Mouse (Mus musculus): ENCODE measurements around the gene Nkd2. TPM values are rescaled to one million over a fixed set of nuclear protein-coding genes. Genes with fewer than 3 reads are reported as not detected.
A peak's percentile ranks its signal among the peaks of the same experiment; 100 is the strongest.

Nkd2 gene
- 1 to 10 TPM in 3 of 4 experiments, under 1 TPM in 1; 0.97 to 1.7 (median 1.4) TPM for total RNA-seq (2022)

DNA sequence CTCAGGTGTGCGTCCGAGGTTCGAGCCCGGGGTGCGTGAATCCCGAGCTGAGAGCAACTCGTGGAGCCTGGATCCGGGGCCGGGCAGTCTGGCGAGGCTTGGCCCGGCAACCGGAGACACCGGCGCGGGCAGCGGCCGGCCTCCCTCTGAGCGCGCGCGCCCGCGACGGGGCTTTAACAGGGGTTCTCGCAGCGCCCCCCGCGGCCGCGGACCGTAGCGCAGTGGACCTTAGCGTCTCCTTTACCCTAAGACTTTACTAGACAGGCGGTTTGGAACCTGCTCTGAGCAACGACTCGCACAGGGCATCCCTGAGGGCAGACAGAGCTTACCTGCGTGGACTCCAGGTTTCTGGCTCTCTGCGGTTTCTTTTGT lies at the start of gene Nkd2:
Gene Nkd2 (minus strand): TSS at position 167 of the 372 bp plus-strand sequence.
- DNase-seq (ENCODE audit: low spot score in 2 of 2): peak; percentile 71 to 75

DNA sequence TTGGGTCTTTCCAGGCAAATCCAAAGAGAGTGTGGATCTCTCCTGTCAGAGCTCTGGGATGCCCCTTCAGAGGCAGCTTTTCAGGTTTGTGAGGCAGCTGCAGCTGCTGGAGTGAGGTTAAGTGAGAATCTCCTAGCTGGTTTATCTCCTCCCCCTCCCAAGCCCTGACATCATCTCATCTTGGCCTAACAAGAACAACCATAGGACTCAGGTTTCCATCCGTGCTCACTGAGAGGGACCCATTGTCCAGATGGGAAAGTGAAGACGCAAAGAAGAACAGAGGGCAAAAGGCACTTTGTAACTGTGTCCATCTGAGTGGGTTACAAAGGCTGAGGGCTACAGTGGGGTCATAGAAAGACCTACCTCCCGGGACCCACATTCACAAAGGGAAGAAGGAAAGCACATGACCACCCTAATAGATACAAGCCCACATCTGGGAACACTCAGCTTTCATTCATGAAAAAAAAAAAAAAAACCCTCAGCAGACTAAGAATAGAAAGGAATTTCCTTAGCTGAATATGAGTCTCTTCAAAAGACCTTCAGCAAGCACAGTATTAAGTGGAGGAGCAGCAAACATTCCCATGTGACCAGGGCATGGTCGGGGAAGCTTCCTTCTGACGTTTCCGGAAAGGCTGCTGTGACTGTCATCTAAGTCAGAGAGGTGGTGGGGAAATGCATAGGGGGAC lies 45.2 kb upstream of the Nkd2 start:
- no peak for DNase-seq (ENCODE audit: low spot score in 2 of 2)

DNA sequence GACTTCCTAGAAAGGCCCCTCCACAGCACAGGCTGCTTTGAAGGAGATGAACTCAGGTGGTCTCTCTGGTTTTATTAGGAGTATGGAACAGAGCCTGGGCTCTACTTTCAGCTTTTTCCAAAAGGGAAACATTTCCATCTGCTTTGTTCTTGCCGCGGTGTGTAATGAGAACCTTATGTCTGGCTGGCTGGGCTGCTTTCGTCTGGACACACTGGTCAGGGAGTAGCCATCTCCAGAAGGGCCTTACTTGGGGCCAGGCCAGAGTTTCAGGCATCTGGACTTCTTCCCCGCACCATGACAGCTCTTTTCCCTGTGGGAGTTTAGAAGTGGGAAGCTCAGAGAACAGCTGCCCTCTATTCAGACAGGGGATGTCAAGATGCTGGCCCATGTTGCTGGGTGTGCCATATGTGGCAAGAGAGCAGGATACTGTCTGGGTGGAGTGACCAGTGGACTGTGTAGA lies 40.0 kb upstream of the Nkd2 start:
- peak; percentile 59 to 75 for DNase-seq (ENCODE audit: low spot score in 2 of 2)

DNA sequence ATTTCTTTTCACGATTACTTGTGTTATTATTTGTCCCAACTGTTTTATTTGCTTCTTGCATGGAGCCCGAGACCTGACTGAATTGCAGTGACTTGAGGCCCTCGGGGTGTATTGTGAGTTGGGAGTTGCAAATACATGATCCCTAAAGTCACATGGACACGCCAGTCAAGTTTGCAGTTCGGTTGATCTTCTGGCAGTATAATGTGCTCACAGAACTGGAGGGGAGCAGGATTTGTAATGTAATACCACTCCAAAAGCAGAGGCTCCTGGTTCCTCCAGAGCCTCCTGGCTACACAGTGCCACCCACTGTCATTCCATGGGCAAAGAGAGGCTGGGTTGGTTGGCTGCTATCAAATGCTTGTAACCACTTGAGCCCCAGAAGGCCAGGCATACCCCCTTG lies 39.2 kb upstream of the Nkd2 start:
- no peak for DNase-seq (ENCODE audit: low spot score in 2 of 2)

DNA sequence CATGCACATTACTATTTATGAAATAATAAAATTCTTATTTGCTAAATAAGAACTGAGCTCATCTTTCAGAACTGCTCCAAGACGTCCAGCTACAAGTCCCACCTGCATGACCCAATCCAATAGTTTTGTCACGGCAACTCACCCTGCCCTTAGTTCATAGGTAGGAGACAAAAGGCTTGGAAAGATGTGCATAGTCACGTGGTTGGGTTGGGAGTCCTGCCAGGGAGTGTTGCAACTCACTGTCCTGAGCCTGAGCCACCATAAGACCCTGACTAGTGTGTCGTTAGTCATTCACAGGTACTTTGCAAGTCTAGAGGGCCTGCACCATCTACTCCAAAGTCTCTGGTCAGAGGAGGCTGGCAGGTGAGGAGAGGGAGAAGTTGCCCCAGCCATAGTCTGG lies 38.6 kb upstream of the Nkd2 start:
- peak in 1 of 2 experiments; percentile 20 for DNase-seq (ENCODE audit: low spot score in 2 of 2)

DNA sequence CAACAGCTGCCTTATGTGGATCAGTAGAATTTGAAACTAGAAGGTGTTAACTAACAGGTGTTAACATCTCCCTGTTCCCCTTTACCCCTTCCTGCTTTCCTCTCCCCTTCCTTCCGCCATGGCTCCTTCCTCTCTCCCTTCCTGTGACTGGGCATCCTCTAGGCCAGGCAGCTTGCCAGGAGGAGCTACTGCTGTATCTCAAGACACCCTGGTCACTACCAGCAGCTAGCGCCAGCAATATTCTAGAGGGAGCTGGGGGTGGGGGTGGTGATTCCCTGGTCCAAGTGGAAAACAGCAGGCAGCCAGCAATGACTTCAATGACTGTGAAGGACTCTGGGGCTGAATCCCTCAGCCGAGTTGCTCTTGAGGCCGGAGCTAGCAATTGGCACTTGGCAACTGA lies 38.2 kb upstream of the Nkd2 start:
- peak in 1 of 2 experiments; percentile 7 for DNase-seq (ENCODE audit: low spot score in 2 of 2)

DNA sequence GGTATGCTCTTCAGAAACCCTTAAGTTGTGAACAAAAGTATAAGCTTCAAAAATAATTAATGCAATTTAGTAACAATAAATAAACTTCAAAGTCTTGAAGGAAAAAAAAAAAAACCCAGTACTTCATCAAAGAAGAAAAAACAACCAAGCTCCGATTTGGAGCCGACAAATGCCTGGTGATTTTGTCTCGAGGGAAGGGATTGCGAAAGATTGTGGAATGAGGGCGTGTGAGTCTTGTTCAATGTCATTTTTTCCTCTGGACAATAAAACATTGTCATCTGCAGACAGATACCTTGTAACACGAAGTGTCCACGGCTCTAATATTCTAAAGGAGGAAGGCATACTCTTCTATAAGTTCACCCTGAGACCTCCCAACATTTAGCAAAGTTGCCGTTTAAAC lies 33.9 kb upstream of the Nkd2 start:
- no peak for DNase-seq (ENCODE audit: low spot score in 2 of 2)

DNA sequence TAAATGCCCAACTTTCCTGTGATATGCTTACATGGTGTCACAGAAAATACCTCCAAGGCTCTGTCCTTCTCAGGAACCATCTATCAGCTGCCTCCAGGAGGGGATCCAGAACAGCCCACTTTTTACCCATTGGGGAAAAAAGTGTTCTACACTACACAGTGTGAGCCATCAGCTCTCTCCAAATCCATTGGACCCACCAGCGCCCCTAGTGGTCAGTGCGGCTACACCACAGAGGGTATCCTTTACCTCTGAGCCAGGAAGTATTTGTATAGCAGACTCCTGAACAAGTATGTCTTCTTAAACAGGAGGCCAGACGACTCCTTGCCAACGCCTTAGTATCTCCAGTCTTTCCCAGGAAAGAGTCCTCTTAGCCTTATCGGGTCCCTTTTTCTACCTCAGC lies 32.4 kb upstream of the Nkd2 start:
- peak in 1 of 2 experiments; percentile 11 for DNase-seq (ENCODE audit: low spot score in 2 of 2)

DNA sequence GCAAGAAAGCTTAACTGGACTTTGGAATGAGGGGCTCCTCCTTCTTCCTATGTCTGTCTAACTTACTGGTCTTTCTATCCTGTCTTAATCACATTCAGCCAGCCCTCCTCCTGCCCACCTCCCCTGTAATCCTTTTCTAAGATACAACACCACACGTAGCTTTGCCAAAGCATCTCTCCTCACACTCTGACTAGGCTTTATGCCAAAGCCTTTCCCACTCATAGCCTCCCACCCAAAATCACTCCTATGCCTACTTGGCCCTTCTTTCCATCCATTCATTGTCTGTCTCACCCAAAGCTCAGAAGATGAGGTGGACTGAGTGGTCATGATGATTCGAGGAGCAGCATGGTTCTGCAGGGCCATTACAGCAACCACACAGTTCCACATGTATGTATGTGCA lies 24.7 kb upstream of the Nkd2 start:
- DNase-seq (ENCODE audit: low spot score in 2 of 2): no peak

DNA sequence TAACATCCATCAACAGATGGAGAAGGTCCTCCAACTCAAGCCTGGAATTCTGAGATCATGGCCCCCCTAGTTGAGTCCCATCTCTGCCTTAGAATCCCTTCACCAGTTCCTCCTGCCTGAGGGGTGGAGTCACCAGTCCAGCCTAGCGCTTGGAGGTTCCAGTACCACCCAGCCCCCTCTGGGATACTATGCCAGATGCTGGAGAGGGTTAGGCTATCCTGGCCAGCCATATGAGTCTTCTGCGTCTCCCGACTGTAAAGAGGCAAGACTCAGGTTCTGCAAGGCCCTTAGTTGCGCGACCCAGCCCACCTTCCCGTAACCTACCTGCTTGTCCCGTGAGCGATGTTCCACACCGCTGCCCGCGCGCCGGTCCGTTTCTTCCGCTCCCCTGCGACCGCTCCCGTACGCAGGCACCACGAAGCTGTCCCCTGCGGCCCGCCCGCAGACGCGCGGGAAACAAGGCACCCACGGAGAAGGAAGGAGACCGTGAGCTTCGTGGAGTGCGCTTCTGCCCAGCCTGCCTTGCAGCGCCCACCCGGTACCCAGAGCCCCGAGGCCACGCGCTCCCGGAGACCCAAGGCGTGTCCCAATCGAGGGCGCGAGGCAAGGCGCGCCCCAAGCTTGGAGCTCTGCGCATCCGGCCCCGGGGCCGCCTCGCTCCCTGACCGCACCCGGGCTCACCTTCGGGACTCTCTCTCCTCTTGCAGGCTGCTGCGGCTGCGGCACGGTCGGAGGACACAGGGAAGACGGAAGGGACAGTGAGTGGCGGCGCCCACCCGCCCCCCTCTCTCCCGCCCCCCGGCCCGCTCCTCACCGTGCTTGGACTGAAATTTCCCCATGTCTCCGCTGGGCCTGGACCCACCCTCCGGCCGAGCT lies 604 bp downstream of the Nkd2 start:
- DNase-seq (ENCODE audit: low spot score in 2 of 2): no peak

DNA sequence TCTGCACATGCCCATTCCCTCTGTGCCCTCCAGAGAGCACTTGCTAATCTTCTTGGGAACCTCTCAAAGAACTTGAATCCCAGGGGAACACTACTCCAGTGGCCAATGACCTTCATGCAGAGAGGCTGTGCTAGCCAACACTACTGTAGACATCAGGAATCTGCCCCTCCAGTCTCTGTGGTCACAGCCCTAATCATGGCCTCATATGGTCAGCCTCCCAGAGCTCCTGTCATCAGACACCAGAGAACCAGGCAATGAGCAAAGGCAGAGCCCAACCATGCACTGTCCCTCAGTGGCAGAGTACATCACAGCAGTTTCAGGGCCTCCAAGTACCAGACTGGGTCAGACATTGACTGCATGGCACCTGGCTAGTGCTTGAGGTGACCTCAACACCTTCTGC lies 4.7 kb downstream of the Nkd2 start:
- DNase-seq (ENCODE audit: low spot score in 2 of 2): no peak

DNA sequence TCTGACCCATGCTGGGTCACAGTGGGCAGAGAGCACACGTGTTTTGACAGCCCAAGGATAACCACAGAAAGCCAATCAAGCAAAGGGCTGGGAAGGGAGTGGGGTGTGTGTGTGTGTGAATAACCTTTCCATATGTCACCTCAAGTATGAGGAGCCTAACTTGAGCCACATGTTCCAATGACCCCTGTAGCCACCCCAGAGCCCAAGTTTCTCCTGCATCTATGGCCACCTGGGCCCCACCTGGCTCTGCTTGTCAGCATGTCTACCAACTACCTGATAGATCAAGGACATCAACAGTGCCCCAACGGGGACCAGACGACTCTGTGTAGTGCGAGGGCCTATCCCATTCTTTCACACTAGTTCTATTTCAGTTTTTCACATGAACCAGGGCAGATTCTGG lies 7.7 kb downstream of the Nkd2 start:
- no peak for DNase-seq (ENCODE audit: low spot score in 2 of 2)

DNA sequence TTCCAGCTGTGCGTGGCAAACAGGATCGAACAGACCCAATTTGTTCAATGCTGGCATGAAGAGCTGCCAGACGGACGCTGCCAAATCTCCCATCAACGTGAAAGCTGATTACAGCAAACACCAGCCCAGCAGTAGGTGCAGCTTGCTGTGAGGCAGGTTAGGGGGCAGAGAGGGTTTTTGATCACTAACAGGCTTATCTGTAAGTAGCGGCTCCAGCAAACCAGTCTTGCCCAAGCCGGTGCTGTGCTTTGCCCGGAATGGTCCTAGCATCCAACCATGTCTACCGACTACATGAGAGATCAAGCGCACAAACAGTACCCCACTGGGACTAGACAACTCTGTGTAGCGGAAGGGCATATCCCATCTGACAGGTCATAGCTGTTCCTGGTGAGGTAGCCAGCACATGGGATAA lies 8.3 kb downstream of the Nkd2 start:
- DNase-seq (ENCODE audit: low spot score in 2 of 2): no peak

DNA sequence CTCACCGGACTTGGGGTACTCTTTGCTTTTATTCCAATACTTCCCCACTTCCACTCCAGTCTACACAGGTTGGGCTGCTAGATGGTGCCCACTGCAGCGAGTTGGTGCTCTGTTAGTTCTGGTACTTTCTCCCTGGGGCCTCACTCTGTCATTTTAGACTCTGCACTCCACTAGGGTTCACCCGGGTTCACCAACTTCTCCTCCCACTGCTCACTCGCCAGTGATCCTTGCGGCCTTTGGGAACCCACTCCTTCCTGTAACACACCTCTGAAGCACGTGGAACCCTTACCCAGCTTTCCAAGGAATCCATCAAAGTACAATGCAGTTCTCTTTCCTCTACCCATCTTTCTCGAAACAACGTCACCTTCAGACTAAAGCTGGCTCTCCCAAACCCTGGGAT lies 9.7 kb downstream of the Nkd2 start:
- no peak for DNase-seq (ENCODE audit: low spot score in 2 of 2)

DNA sequence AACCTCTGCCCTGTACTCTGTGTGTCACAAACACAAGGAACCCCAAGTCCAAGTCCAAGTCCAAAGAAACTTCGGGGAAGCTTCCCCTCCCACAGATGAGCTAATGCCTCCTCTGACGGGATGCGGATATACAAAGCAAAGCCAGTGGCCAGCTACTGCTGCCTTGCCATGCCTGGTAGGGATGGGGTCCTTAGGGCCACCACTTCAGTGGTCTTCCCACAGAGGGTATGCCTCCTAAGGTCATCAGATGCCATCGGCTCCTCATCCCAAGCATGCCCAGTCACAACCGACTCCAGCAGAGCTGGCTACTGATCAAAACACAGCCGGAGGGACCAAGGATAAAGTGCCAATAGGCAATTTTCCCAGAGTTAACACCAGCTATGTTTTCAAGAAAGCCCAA lies 10.9 kb downstream of the Nkd2 start:
- no peak for DNase-seq (ENCODE audit: low spot score in 2 of 2)

DNA sequence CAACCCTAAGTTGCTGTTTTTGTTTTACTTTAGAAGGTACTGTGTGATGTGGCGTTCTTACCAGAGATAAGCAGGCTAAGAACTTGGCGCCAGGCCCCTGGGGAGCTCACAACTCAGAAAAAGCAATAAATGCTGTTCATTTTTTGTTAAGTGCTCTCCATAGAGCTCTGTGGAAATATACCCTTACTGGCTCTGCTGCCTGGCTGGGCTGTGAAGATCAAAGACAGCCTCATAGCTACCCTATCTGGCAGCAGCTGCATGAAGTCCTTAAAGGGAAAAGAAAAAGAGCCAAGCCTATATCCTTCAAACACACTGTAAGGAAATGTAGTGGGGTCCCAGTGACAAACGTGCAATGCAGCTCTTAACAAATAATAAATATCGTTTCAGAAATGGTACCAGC lies 11.6 kb downstream of the Nkd2 start:
- no peak for DNase-seq (ENCODE audit: low spot score in 2 of 2)

DNA sequence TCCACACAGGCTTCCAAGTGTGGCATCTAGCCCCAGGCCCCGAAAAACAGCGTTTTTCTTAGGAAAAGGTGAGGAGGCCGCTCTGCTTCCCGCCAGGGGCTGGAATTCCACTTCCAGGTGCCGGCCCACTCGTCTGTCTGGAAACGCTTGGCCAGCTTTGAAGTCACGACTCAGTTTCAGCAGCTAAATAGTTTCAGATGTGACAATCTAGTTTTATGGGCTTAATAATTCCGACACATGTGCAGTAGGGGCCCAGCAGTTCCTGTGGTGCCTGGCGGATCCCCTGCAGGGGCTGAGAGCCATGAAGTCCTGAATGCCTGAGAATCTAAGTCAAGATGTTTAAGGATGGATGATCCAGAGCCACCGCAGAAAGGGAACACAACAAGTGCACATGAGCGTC lies 13.6 kb downstream of the Nkd2 start:
- DNase-seq (ENCODE audit: low spot score in 2 of 2): no peak

DNA sequence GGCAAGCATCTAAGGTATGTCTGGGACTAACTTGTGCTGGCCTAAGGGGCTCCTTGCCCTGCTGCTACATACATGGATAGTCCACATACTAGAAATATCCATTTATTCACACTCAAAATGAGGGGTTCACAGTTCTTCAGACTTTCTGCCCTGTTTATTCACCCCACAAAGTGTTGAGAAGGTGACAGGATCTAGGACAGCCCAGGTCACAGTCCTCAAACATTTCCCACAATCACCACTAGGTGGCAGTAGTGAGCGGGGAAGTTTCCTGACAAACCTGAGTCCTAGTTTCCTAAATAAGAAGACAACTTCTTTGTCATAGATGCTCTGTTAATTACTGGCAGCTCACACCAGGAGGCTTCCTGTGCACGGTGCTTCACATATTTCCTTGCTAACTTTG lies 15.9 kb downstream of the Nkd2 start:
- DNase-seq (ENCODE audit: low spot score in 2 of 2): no peak

DNA sequence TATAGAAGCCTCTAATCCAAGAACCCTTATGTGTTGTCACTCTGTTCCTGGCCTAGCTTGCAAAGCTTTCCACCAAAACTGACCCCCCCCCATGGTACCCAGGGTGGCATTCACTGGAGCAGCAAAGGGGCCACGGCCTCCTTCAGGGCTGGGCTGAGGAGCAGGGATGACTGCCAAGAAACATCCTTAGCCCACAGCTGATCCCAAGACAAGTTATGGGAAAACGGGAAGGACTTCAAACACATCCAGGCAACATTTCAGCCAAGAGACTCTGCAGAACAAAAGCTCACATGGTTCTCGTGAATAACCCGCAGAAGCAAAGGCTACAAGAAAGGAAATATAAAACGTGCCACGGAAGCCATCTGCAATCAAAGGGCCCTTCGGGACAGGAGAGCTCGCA lies 20.2 kb downstream of the Nkd2 start:
- no peak for DNase-seq (ENCODE audit: low spot score in 2 of 2)

DNA sequence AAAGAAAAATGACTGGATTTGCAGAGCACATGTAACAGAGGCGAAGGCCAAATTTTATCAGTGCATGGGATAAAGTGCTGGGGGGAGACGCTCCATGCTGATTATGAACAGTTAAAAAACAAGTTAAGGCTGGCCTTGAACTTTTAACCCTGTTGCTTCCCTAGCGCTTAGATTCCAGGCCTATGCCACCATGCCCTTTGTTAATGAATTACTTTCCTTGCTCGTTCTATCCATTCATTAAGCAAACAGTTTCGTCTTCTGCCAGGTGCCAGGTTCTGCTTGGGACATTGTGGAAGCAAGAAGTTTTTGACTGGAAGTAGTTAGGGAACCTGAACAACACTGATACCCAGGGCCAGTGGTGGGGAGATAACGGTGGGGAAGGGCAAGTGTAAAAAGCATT lies 23.7 kb downstream of the Nkd2 start:
- DNase-seq (ENCODE audit: low spot score in 2 of 2): no peak

DNA sequence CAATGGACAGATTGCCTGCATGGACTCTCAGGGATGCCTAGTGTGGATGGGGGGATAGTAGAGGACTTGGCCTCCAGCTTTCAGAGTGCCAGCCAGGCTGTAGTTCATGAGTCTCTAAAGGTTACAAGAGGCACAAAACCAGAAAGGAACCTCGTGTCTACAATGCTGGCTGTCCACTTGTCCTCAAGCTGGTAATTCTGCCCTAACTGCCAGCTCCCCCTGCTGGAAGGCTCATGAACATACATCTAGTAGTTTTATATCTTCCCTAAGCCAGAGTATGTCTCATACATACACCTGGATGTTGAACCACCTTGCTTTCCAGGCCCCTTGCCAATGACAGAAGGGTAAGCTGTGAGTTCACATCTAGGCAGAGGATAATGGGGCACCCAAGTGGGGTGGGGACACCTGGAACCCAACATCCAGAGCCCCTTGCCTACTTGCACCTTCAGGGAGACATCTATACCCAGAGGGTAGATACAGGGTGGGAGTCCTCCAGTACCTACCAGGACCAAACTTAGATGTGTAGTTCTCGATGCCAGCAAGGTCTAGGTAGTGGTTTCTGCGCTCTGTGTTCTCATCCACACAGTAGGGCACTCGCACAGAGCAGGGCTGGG lies 25.1 kb downstream of the Nkd2 start:
- peak; percentile 7 to 20 for DNase-seq (ENCODE audit: low spot score in 2 of 2)

DNA sequence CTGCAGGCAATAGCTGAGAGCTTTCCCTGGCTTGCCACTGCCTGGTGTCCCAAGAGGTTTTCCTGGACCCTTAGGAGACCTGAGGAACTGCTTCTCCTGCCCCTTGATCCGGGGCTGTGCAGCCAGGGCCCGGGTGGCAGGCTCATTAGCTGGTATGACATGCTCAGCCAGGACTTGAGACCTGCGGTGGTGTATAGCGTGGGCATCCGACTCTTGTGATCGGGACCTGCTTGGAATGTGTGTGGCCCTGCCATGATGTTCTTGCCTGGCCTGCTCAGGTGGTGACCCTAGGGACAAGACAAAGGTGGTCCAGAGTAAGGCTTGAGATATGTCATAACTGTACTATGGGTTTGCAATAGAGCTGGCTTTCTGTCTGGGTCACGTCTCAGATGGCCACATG lies 26.2 kb downstream of the Nkd2 start:
- DNase-seq (ENCODE audit: low spot score in 2 of 2): no peak

All from gastrocnemius, adult 8-10 months (tissue).